Mouse (Mus musculus) cortical plate, adult 2 months (tissue): Measurements from ENCODE around the gene Zfp973. TPM values are rescaled to one million over a fixed set of nuclear protein-coding genes. Genes with fewer than 3 reads are reported as not detected.
"Not testable (repeated sequence)": the region's sequence is repeated elsewhere in the genome, so short reads cannot be mapped to it uniquely, and the experiment has no call there.

ENCODE experiments used
- H3K27ac ChIP-seq: fragments of 200-500 bp; 2 replicates; pipeline ENCODE4 v1.5.1; 2012; ENCODE audit warnings: low read length, control low read depth, inconsistent platforms; ENCODE audit not compliant: insufficient read depth
- H3K4me1 ChIP-seq: fragments of 200-500 bp; 2 replicates; pipeline ENCODE4 v1.6.1; 2011; ENCODE audit warnings: low read length; ENCODE audit not compliant: control insufficient read depth, insufficient read depth
- H3K4me3 ChIP-seq: fragments of 200-500 bp; 2 replicates; pipeline ENCODE4 v1.5.1; 2011; ENCODE audit warnings: mild to moderate bottlenecking, low read length, control low read depth; ENCODE audit not compliant: insufficient read depth
- polyA plus RNA-seq: library from polyadenylated mRNA; depleted of rRNA; stranded (reverse); fragments of >200 nt; gene quantifications from 2 replicates; pipeline ENCODE4 v1.2.3, GENCODE M21; 2012; rRNA removed

Gene Zfp973
- 8.1 TPM in 2 replicates for polyA plus RNA-seq

DNA sequence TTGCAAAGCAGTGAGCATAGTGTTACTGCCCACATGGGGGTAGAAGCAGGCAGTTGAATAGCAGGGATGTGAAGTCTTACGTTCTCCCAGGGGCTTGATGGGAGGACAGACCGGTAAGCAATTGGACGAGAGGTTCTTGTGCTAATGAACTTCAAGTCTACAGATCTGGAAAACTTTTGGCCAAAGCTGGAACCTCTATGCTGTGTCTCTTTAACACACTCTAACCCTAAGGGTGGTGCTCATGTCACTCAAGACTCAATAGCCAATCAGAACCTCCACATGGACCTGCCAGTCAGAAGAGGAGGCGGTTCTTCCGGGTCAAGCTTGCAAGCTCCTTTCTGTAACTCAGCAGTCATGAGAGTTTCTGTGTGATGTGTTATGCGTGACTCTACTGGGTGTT, at the start of gene Zfp973:
Gene Zfp973 (plus strand): TSS at position 301 of the 400 bp plus-strand sequence.
- not testable (repeated sequence) for H3K4me1 ChIP-seq, H3K27ac ChIP-seq, H3K4me3 ChIP-seq

DNA sequence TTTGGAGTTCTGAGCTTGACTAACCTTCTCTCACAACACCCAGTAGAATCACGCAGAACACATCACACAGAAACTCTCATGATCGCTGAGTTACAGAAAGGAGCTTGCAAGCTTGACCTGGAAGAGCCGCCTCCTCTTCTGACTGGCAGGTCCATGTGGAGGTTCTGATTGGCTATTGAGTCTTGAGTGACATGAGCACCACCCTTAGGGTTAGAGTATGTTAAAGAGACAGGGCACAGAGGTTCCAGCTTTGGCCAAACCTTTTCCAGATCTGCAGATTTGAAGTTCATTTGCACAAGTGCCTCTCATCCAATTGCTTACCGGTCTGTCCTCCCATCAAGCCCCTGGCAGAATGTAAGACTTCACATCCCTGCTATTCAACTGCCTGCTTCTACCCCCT, 34.1 kb upstream of the Zfp973 start, which contains the start of gene Gm14308:
Gene Gm14308 (minus strand): TSS at position 101 of the 400 bp plus-strand sequence.
- not testable (repeated sequence) for H3K4me3 ChIP-seq, H3K4me1 ChIP-seq, H3K27ac ChIP-seq

DNA sequence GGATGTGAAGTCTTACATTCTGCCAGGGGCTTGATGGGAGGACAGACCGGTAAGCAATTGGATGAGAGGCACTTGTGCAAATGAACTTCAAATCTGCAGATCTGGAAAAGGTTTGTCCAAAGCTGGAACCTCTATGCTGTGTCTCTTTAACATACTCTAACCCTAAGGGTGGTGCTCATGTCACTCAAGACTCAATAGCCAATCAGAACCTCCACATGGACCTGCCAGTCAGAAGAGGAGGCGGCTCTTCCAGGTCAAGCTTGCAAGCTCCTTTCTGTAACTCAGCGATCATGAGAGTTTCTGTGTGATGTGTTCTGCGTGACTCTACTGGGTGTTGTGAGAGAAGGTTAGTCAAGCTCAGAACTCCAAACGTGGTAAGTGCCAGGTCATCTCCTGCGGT, 37.7 kb downstream of the Zfp973 start, which contains the start of gene Gm14305:
Gene Gm14305 (plus strand): TSS at position 278 of the 400 bp plus-strand sequence.
- not testable (repeated sequence) for H3K4me1 ChIP-seq, H3K27ac ChIP-seq
- peak within 1 kb of the TSS; percentile 78 for H3K4me3 ChIP-seq

Other genes with a start within 250 kb of the Zfp973 start
- 3.1 and 4.8 TPM in 2 replicates for gene Gm14435, start 246.9 kb upstream of the Zfp973 start, polyA plus RNA-seq
- gene Gm14434, start 183.7 kb upstream of the Zfp973 start, polyA plus RNA-seq, result 16.8 and 17.2 TPM in 2 replicates
- gene Zfp967, start 149.5 kb upstream of the Zfp973 start, polyA plus RNA-seq, result not detected in 2 replicates
- 16.5 and 19.7 TPM in 2 replicates for gene Gm14308, start 34.2 kb upstream of the Zfp973 start, polyA plus RNA-seq
- gene Gm14305, start 37.8 kb downstream of the Zfp973 start, polyA plus RNA-seq, result 46.8 and 53.5 TPM in 2 replicates
- gene Gm14295, start 128.1 kb downstream of the Zfp973 start, polyA plus RNA-seq, result 32.7 and 63.5 TPM in 2 replicates
- gene Gm14408, start 160.6 kb downstream of the Zfp973 start, polyA plus RNA-seq, result not detected in 2 replicates